Mouse (Mus musculus) regulatory T cell (primary cell): Measurements from ENCODE around the gene Adgrg7.

ENCODE experiments used
- in situ Hi-C: fragments of 300-600 bp; cut with MboI, MseI; formaldehyde crosslinking; loops from one replicate; pipeline ENCODE4 v1.15.1; 2025; ENCODE audit warnings: high pct_unique_total_duplicates

Gene Adgrg7

DNA sequence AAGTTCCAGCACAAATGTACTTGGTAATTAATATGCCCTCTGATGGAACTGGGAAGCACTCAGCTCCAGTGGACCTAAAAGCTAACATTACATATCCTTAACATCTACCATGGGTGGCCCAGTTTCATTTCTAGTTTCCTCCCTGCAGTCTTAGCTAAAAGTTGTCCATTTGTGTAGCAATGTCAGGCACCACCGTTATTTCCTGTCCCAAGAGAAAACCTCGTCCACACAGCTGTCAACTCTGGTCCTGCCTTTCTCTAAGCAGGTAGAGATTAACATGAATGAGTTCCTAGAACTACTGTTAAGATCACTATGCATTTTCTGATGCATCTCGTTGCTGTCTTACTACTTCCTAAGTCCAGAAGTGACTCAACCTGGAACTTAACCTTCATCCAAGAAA, 80.0 kb downstream of the Adgrg7 start:
- in situ Hi-C loops: loop anchor here (10.0 kb wide), 1 partner anchor 681 kb away; the partner anchor contains the start of gene Trmt10c

DNA sequence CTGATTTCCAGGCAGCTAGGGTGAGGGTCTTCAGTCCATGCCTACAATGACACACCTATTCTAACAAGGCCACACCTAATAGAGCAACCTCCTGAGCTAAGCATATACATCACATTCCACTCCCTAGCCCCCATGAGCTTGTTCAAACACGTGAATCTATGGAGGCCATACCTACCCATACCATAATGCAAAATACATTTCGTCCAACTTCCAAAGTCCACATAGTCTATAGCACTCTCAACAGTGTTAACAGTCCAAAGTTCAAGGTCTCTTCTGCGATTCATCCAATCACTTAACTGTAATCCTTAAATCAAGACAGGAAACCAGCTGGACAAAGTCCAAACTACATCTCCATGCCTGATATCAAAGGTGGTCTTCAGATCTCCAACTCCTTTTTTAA, 85.6 kb downstream of the Adgrg7 start:
- in situ Hi-C loops: loop anchor here (10.0 kb wide), 1 partner anchor 675 kb away; the partner anchor contains the start of gene Trmt10c

DNA sequence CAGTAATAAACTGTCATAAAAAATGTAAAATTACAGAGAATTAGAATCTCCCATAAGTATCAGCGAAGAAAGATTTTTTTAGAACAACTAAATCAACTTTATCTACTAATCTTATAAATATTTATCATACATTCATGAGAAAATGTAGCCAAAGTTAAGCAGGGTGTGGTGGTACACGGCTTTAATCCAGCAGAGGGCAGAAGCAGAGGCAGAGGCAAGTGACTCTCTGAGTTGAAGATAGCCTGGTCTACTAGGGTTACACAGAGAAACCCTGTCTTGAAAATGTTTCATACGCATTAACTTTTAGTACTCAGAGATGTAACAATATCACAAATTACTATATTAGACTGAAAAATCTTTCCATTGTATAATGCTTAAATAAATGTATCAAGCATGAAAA, 89.9 kb downstream of the Adgrg7 start:
- in situ Hi-C loops: loop anchor here (10.0 kb wide), 1 partner anchor 791 kb away; no protein-coding TSS in a partner anchor

DNA sequence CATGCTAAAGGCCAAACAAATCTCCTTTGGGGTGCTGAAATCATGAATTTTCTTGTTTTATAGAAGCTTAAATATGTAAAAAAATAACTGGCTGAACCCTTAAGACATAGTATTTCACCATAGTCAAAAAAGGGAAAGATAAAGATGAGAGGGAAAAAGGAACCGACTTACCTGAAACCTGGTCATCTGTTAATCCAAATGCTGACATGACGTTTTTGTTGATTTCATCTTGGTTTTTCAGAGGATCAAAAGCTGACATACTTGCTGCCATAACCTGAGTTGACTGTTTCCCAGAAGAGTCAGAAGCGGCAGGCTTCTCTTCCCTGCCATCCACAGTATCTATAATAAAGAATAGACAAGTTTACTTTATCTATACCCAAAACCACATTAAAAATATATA, 94.8 kb downstream of the Adgrg7 start:
- in situ Hi-C loops: loop anchor here (10.0 kb wide), 1 partner anchor 786 kb away; no protein-coding TSS in a partner anchor

- in situ Hi-C loops: no loop called here
These were observed 99.2 kb downstream of the Adgrg7 start for GRCm38 (mm10) chr16:56696448-56696847.

DNA sequence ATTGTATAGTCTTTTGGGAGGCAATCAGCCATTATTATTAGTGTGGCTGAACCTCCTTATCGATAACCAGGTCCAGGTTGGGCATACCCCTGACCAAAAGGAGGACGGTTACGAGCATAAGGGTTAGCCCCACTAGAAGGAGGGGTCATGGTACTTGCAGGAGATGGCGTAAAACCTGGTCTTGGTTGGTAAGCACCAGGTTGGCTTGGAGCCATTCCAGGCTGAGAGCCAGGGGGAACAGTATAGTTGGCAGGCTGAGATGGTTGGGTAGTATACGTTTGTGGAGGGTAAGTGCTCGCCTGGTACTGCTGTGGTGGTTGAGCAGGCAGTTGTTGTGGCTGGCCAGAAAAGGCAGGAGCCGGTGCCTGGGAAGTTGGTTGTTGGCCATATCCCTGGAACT, 104.9 kb downstream of the Adgrg7 start:
- in situ Hi-C loops: no loop called here

GRCm38 (mm10) chr16:56686747-56687146, 108.9 kb downstream of the Adgrg7 start:
- in situ Hi-C loops: no loop called here

- in situ Hi-C loops: no loop called here
These were observed 114.5 kb downstream of the Adgrg7 start for GRCm38 (mm10) chr16:56681010-56681645.

GRCm38 (mm10) chr16:56677146-56677545, 118.5 kb downstream of the Adgrg7 start:
- in situ Hi-C loops: no loop called here
